Mouse (Mus musculus) C2C12 (cell line): Measurements from ENCODE around the gene Rfxank.

ENCODE experiments used
- CTCF ChIP-seq: IDR thresholded peaks from one replicate; pipeline ENCODE4 v1.5.1; 2011; ENCODE audit not compliant: control insufficient read depth, insufficient read depth, insufficient read length
- MYOD1 ChIP-seq: IDR thresholded peaks from one replicate; pipeline ENCODE4 v1.6.1; 2011; ENCODE audit warnings: low read depth; ENCODE audit not compliant: control insufficient read depth, insufficient read length

- no peak for TF ChIP-seq CTCF
- TF ChIP-seq MYOD1 = no peak
These were observed 26.4 kb downstream of the Rfxank start for GRCm38 (mm10) chr8:70112401-70113016.
